Mouse (Mus musculus) left cerebral cortex, adult 18-20 months (tissue): Measurements from ENCODE around the gene Sobp. TPM values are rescaled to one million over a fixed set of nuclear protein-coding genes. Genes with fewer than 3 reads are reported as not detected.

Experiments used
- DNase-seq, 2 experiments: peaks; one replicate each; pipeline ENCODE4 v3.0.0; 2021 to 2022; ENCODE audit warnings: low spot score in 2 of 2, mixed read lengths in 1 of 2
- total RNA-seq, 2 experiments: library from RNA; stranded (reverse); gene quantifications; 2 replicates each; pipeline ENCODE4 v1.2.3; 2021

The Sobp gene
- total RNA-seq, 2 experiments from 2014 or later = 68.0 to 71.5 TPM

DNA sequence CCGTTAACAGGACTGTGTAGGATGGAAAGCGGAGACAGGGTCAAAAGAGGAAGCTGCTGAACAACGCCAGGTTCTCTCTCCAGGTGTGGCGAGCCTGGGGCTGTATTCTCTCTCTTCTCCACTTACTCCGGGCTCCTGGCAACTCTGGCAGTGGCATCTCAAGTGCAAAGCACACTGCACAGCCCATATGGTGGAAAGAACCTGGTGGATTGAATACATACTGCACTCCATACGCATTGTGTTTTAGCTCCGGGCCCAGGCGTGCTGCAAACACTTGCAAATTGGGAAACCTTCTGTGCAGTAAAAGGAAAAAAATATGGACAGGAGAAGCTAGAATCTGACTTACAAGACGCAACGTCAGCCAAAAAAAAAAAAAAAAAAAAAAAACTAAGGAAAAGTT is 80.9 kb downstream of the Sobp start:
- peak; percentile 27 to 39 for DNase-seq

DNA sequence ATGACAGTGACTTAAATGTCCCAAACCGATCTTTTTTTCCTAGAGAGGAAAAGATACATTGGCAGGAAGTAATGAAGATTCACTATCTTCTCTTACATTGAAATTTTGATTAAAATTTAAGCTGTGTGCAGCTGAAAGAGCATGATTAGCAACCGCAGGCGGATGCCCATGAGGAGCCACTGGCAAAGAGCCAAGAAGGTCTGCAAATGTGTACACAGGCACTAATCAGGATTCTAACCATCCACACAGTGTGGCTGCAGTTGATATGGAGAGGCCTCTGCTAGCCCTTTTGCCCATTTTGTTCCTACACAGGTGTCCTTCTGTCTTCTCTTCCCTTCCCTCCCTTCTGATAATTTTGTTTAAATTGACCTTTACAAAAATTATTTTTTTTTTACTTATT is 84.3 kb downstream of the Sobp start:
- DNase-seq = no peak

DNA sequence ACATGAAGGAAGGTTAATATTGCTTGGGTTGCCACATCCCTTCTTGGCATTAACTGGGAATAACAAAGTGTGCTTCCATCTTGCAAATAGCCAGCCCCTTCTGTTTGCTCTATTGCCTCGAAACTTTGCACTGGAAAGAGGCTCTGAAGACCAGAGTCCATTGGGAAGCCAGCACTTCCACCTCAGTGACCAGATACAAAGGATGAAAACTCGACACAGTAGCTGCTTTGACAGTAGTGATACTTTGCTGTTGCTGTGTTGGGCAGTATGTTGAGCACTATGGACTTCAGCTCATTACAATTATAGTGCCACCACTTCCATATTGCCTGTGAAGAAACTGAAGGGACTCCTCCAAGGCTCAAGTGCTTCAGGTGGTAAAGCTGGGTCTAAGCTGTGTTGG is 86.9 kb downstream of the Sobp start:
- DNase-seq = no peak

DNA sequence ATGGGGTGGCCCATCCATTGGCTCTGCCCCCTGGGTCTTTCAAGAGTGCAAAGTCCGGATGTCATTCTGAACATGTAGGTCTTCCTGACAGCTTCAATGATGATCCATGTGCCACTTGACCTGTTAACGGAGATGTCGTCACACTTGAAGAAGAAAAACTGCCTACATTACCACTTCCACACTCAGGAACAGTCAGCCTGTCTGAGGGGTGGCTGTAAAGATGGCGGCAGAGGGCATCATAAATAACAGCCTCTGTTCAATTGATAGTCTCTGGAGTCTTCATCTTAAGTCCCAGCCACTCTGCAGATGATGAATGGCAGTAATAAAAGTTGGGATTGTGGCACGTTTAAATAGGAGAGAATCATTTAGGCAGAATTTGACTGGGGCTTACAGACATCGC is 87.4 kb downstream of the Sobp start:
- no peak for DNase-seq

DNA sequence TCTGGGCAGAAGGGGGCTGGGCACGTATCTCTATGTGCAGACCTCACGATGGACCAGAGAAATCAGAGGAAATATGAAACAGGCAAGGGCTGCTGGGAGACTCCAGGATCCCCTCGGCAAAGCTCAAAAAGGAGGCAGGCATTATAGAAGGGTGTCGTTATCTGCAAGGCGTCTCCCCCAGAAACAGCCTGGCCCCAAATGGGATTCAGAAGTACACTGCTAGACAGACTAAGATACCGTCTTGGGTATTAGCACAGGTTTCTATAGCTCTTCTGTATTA is 90.3 kb downstream of the Sobp start:
- no peak for DNase-seq

DNA sequence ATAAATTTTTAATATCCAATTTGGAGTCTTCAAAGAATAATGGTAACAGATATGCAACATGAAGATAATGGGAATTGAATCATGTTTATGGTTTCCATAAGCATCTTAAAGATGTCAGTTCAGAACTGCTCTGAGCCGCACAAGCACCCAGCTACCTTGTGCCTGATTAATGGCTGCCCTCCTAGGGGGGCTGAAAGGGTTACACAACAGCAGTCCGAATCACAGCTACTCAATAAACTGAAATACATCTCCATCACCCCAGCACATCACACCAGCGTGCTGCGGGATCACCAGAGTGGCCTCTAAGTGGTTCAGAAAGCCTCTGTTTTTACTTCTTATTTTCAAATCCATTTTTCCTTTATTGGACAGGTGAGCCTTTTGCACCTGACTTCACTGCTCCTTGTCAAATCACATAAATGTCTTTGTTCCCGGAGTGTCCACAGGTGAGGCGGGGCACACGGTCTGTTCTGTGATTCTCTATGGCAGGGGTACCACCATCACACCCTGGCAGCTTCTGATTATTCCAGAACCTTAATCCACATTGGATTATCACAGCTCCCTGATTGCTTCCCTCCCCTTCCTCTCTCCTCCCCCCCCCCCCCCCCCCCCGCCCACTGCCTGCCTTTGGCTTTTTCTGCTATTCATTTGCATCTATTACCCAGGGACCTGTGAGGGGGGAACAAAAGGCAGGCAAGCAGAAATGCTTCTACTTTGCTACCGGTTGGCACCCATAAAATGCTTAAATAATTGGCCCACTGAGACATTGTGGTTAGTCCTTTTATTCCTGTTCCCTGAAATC is 90.8 kb downstream of the Sobp start:
- no peak for DNase-seq

DNA sequence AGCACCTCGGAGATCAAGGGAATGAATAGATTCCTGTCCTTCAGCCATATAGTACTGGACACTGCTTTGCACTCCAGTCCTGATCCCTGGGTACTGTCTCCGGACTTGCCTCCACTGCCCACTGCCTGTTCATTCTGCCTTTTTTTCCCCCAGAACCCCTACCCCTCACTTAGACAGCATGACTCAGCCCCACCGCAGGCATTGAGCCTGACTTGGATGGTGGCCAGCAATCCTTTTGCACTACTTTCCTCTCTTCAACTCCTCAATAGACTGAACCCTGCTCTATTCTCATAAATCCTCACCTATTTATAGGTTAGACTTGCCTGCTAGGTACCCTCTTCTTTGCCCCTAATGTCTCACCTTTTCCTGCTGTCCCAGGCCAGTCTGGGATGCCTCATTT is 93.0 kb downstream of the Sobp start:
- peak; percentile 39 for DNase-seq

DNA sequence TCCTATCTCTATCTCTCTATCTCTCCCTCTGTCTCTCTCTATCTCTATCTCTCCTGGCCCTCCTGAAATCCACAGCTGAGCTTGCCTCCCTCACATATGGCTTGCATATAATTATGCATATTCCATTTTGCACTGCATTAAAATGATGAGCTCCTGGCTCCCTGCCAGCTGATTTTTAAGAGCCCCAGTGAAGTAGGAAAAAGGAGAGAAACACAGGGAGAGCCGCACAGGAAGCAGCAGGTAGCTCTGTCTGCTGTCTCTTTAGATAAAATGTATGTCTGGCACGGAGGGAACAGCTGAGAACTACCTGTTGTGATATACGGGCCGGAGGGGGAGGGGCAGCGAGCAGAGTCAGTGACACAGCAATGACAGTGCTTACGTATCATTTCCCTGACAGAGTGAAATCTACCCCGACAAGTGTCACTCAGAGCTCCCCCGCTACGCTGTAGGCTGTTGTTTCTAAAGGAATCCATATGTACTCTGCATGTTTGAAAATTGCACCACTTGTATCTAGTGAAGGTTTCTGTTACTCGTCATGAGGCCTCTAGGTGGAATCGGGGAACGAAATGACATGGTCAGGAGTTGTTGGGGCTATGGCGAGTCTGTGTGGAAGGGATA is 98.7 kb downstream of the Sobp start:
- peak; percentile 61 to 67 for DNase-seq

DNA sequence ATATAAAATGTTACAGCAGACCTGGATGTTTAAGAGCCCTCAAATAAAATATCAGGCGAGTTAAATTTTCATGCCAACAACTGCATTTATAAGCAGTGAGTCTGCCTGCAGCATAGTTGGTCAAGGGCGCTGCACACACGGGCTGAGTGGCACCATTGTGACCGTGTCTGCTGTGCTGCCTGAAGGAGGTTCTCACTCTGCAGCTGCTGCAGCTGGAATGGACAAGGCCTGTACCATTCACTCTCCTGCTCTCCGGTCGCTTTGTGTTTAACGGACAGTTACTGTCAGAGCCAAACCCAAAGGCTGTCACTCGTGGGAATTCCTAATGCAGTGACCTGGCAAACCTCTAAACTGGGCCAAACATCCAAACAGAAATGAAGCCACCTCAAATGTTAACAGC is 101.0 kb downstream of the Sobp start:
- DNase-seq = no peak

DNA sequence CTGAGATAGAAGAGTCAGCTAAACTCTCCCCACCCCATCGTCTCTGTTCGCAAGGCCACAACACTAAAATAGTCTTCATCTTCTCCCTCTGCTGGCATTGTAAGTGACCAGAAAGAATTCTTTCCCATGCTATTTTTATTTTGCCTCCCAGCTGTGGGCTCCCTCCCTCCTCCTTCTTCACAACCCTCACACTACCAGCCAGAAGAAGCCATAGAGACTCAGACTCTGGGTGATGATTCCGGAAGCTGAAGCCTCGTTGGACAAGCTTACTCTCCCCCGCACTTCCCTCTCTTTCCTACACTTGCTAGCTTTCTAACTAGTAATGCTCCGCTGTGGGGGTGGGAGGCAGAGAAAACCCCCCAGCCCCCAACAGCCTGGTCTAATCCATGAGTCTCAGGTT is 103.4 kb downstream of the Sobp start:
- peak; percentile 24 to 42 for DNase-seq

DNA sequence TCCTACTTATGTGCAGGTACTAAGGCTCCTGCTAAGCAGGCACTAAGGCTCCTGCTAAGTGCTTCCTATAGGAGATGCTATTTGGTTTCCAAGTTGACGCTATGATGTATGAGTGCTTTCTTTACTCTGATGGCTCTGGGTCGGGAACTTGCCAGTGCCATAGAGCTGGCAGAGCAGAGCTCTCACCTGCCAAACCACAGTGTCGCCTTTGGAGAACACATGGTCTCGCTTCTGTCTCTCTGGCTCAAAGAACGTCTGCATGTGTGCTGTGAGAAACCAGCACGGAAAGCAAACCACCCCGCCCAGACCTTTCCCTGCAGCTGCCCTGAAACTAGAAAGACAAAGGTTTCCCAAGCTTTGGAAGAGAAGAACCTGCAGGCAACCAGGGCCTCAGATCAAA is 109.0 kb downstream of the Sobp start:
- DNase-seq = no peak

DNA sequence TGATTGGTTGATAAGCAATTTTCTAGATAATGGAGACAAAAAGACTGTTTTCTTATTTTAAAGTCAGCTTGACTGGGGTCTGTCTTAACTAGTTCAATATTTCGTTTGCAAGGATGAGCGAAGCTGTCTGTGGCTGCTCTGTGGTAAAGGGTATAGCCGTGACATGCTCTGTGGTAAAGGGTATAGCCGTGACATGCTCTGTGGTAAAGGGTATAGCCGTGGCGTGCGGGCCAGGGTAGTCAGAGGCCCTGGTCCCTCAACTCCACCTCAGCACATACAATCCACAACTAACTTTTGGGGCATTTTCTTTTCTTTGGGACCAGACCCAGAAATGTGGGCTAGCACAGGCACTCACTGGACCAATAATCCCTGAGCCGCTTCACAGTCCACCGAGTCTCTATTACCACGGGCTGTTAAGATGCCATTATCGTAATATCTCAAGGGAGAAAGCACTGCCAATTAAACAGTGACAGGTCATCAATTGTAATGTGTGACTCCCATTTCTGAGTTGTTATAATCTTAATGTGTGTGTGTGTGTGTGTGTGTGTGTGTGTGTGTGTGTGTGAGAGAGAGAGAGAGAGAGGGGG is 112.7 kb downstream of the Sobp start:
- no peak for DNase-seq

DNA sequence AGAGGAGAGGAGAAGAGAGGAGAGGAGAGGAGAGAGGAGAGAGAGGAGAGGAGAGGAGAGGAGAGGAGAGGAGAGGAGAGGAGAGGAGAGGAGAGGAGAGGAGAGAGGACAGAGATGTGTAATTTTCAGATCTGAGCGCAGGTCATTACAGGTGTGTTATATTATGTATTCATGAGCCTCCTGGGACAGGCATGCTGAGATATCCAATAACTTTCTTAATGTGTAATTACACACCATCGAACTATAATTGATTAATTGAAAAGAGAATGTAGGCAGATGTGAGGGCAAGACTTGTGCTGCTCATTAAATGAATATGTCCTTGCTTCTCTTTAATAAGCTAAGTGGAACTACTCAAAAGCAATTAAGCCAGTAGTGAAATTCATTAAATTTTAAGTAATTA is 118.9 kb downstream of the Sobp start:
- DNase-seq = no peak

DNA sequence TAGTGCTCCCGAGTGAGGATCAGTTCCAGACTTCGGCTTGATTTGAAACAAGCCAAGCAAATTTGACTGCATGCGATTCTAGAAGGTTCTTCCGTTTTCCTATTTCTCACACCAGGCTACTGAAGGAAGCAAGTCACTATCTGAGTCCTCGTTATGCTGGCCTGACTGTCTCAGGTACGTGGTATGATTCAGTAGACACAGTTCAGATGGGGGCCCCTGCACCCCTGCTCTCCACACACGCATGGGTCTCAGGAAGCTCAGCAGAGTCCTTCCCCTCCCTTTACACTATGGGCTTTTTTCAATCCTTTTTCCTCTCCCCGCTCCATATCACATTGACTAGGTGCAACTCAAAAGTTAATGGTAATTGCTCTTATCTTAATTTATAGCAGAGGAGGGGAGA is 119.6 kb downstream of the Sobp start:
- DNase-seq = no peak

DNA sequence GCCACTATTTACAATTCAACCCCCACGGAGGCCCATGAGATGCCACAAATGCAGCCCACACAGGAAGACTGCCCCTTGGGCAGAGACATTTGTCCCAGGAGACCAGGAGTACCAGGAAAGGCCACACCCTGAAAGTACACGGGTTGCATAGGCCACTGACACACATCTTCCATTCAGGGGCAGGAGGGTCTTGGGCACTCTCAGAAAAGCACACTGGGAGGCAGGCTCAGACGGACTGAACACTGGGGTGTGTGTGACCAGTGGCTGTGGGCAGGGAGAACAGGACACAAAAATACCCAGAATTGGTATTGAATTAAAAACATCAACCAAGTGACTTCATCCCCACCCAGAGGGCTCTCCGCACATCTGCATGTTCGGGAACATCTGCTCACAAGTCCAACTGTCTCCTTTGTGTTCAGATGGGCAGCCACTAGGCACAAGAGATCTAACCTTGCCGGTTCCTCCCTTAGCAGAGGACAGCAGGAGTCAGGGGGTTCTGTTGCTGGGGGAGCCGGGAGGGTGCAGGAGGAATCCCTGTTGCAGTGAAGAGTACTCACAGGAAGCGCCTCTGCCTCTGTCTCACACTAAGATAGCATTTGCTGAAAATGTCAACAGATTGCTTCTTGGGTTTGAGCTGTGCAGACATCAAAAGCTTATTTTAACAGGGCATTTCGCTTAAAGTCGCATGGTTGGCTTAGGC is 120.3 kb downstream of the Sobp start:
- no peak for DNase-seq

DNA sequence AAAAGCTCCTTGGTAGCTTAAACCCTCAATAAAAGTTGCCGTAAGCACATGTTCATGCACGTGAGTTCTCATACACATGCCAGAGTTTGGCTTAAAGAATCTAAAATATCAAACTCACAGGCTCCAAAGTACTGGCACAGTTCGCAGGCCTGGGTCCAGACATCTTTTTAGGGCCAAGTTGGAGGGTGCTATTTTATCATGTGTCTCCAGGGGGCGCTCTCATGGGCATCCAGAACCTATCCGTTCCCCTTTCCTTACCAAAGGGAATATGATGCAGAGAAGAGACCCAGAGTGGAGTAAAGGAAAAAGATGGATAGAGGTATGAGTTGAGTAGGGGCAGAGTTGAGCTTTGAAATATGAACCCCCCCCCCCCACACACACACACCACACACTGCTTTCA is 121.9 kb downstream of the Sobp start:
- DNase-seq = peak in 1 of 2 experiments; percentile 46

DNA sequence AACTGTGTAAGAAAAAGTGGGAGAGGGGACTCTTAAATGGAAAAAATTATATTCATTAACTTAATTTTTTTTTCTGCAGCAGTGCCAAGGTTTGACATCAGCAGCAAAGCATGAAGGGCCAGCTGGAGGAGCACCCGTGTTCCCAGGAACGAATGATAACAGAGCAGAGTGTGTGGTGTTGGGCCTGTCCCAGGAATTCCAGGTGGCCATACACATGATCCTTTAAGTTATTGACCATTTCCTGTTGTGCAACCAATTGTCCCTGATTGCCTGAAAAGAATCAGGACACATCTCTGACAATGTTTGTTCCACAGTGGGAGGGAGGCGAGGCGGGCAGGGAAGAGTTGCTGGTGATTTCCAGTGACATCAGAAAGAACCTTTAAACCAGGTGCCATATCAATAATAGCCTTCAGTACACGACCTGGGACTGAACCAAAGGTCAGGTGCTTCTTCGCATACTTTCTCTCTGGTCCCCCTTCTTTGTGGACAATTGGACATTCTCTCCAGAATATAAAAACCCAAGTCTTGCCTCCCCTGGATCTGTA is 126.5 kb downstream of the Sobp start:
- no peak for DNase-seq

DNA sequence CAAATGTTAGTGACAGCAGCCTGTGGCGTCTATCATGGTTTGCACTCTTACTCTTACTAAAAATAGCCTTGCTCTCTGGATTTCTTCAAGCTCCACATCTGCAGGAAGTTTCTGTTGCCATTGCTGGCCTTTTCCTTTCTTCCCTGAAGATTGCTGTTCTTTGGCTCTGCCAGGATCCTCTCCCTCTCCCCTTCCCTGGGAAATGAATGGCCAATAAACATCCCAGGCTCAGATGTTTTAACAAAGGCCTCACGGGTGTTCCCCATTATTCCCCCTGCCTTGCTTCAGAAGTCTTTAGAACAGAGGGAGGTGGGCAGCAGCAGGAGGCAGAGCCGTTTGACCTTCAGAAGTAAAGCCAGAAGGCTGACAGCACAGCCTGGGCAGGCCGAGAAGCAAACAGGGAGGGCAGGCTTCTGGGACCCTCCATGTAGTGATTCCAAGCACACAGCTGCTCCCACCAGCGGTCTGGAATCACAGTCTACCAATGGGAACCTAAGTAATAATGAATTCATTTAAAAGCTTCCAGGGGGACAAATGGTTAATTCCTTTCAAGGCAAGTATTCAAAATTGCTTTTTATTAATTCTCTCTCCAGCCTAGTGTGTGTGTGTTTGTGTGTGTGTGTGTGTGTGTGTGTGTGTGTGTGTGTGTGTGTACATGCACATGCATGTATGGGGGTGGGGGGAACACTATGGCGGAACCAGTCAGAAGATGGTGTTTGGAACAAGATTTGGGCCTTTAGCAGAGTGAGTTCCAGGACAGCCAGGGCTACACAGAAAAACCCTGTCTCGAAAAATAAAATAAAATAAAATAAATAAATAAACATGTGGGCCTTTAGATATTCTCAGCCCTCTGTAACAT is 130.8 kb downstream of the Sobp start:
- DNase-seq = no peak

DNA sequence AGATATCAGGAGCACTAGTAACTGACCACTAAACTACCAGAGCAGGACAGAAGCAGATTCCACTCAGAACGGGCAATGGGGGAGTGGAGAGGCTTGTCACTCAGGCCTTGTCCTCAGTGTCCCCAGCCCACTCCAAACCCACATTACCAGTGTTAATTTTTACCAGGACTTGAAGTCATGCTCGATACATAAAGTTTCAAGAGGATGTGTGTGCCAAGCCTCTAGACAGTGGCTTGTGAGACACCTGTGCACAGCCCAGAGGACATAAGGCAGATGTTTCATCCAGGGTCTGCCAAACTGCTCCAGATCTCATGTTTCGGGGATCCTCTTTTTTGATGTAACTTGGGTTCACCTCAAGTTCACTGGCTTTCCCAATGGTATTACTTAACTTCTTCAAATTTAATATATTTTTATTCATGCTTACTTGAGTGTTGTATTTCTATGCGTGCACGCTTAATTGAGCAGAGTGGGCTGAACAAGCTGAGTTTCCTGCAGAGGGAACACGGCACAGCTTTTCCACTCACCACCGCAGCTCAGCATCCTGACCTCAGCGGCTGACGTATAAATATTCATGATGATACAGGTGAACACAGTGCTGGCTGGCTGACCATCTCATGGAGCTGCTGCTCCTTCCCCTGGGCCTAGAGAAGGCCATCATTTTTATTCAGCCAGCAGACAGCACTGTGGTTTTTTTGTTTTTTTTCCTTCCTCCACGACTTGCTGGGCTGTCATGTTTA is 131.6 kb downstream of the Sobp start:
- no peak for DNase-seq

DNA sequence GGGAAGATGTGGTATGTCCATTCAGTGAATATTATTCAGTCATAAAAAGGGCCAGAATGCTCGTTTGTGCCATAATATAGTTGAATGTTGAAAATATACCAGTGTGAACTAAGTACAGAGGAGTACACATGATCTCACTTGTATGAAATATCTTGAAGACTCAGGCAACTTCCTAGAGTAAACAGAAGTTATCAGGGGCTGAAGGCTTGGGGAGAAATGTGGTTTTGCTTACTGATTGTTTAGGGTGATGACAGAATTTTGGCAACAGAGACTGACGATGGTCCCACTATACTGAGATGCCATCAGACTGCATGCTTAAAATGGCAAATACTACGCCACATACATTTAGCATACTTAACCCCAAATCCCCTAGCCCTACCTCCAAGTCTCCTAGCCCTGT is 132.5 kb downstream of the Sobp start:
- no peak for DNase-seq

DNA sequence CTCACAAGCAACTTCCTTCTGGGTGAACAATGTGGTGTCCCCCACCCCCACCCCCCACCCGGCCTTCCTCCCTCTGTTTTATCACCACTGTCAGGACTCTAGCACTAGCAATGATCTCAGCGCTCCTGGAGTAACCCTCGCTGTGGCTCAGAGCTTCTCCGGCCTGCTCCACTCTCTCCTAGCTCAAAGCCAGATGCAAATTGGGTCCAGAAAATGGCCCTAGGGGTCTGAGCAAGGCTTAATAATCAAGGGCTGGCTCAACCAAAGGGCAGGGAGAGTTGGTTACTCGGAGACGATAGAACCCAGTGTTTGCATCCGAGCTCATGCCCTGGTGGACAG is 136.9 kb downstream of the Sobp start:
- DNase-seq = no peak
